Mouse (Mus musculus) testis, adult 2 months (tissue): ENCODE measurements around the gene Fam13a. TPM values are rescaled to one million over a fixed set of nuclear protein-coding genes. Genes with fewer than 3 reads are reported as not detected.

ENCODE experiments used
- H3K27ac ChIP-seq: fragments of 200-500 bp; 2 replicates; pipeline ENCODE4 v1.5.1; 2012; ENCODE audit warnings: low read depth, low read length; ENCODE audit not compliant: control insufficient read depth, insufficient read depth
- H3K27me3 ChIP-seq: fragments of 200-500 bp; 2 replicates; pipeline ENCODE4 v1.6.1; 2012; ENCODE audit warnings: mild to moderate bottlenecking, low read length, moderate library complexity; ENCODE audit not compliant: control insufficient read depth, insufficient read depth
- H3K36me3 ChIP-seq: fragments of 200-500 bp; 2 replicates; pipeline ENCODE4 v1.6.1; 2012; ENCODE audit warnings: mild to moderate bottlenecking, low read length; ENCODE audit not compliant: control insufficient read depth, insufficient read depth
- H3K4me1 ChIP-seq: fragments of 200-500 bp; 2 replicates; pipeline ENCODE4 v1.6.1; 2012; ENCODE audit warnings: low read length; ENCODE audit not compliant: control insufficient read depth, insufficient read depth
- H3K4me3 ChIP-seq: fragments of 200-500 bp; 2 replicates; pipeline ENCODE4 v1.5.1; 2012; ENCODE audit warnings: low read depth, mild to moderate bottlenecking, low read length, moderate library complexity, mixed read lengths; ENCODE audit not compliant: control insufficient read depth
- CTCF ChIP-seq: fragments of 200-500 bp; IDR thresholded peaks from 2 replicates; pipeline ENCODE4 v1.5.1; 2012; ENCODE audit warnings: low read depth, mild to moderate bottlenecking, inconsistent platforms, low read length, moderate library complexity; ENCODE audit not compliant: control insufficient read depth, insufficient read depth, insufficient replicate concordance
- POLR2A ChIP-seq: fragments of 200-500 bp; IDR thresholded peaks from 2 replicates; pipeline ENCODE4 v1.6.1; 2012; ENCODE audit warnings: low read depth, mild to moderate bottlenecking, inconsistent platforms, low read length, moderate library complexity; ENCODE audit not compliant: control insufficient read depth
- polyA plus RNA-seq: library from polyadenylated mRNA; depleted of rRNA; stranded (reverse); fragments of >200 nt; gene quantifications from 2 replicates; pipeline ENCODE4 v1.2.3, GENCODE M21; 2012

Gene Fam13a
- polyA plus RNA-seq, 1 experiment = 0.30 TPM

DNA sequence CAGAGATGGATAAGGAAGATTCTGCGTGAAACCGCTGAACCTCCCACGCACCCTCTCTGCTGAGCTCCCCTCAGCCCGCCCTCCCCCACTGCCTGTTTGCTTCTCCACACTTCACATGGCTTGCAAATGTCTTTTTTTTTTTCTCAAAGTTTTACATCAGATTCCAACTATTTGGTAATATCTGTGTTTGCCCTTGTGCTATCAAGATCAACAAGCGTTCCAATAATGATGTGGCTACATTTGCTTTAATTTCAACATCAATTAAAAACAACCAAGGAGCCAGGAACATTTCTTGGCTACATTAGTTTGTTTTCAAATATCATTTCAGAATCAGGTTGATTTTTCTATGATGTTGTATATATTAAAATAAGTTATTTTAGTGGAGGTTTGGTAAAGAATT lies 8.4 kb upstream of the Fam13a start:
- no peaks in the 10 kb centered on the region for H3K36me3 ChIP-seq
- H3K4me3 ChIP-seq = no peak overlapping the region
- H3K27me3 ChIP-seq = no peaks in the 10 kb centered on the region
- H3K4me1 ChIP-seq = no peaks in the 10 kb centered on the region
- no peak for TF ChIP-seq CTCF
- TF ChIP-seq POLR2A = no peak
- no peak overlapping the region for H3K27ac ChIP-seq

GRCm38 (mm10) chr6:59031539-59031938 lies 7.2 kb upstream of the Fam13a start:
- TF ChIP-seq CTCF (no peak), POLR2A (no peak)
- Histone ChIP-seq H3K27ac (no peak overlapping the region), H3K4me1 (no peaks in the 10 kb centered on the region), H3K36me3 (no peaks in the 10 kb centered on the region), H3K27me3 (no peaks in the 10 kb centered on the region), H3K4me3 (no peak overlapping the region)

DNA sequence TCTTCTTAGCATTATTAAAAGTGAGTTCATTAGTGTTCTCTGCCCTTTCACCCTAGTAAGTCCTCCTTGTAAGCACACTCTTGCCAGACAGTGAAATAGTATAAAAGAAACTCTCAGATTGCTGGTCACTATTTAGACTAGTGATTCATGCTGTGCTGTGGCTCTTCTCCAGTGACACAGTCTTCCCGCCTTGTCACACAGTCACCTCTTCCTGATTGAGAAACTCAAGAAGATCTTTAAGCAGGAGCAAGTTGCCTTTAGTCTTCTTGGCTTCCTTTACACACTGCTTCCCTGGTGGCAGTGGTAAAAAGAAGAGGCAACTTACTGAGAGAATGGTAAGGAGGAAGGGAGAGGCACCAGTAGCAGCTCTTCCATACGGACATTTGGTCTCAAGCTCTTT lies 6.3 kb upstream of the Fam13a start:
- Histone ChIP-seq H3K27me3 (no peaks in the 10 kb centered on the region), H3K36me3 (no peaks in the 10 kb centered on the region)
- no peak for TF ChIP-seq POLR2A
- no peak for TF ChIP-seq CTCF

DNA sequence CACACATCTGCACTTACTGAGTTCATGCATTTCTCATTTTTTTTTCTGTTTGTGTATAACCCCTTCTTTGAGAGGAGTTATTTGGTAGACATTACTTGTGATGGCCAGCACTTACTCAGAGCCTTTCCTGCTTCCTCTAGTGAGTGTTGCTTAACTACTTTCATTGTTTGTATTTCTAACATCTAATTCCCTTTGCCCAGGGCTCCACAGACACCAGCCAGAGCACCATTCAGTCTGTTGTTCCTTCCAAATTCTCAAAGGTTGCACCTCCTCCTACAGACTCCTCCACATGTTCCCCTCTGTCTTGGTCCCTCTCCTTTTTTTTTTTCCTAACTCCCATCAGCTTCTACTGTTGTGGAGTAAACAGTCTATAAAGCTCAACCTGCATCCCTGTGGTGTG lies 5.7 kb upstream of the Fam13a start:
- Histone ChIP-seq H3K27ac (no peak overlapping the region), H3K27me3 (no peaks in the 10 kb centered on the region), H3K4me1 (no peaks in the 10 kb centered on the region), H3K4me3 (no peak overlapping the region), H3K36me3 (no peaks in the 10 kb centered on the region)
- TF ChIP-seq POLR2A = no peak
- no peak for TF ChIP-seq CTCF

More for the DNA sequence above, 6.3 kb upstream of the Fam13a start:
- Histone ChIP-seq H3K27ac (no peak overlapping the region), H3K4me1 (no peaks in the 10 kb centered on the region), H3K4me3 (no peak overlapping the region)

DNA sequence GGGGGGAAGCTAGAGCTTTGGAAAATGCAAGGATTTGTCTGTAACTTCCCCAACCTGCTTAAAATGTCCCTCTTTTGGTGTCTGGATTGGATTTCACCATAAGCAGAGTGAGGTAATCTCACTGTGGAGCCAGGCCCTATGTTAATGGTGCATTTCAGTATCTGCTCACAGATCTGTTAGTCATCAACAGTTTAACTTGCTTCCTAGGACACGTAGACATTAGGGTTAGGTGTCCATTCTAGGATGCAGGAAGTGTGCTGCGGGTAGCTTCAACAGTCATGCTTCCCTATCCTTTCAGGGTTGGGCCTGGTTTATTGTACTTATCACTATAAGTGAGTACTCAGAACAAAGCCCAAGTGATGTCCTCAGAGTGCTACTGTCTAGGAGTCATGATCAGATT lies 4.5 kb upstream of the Fam13a start:
- no peak overlapping the region for H3K4me3 ChIP-seq
- no peaks in the 10 kb centered on the region for H3K36me3 ChIP-seq
- H3K4me1 ChIP-seq = no peaks in the 10 kb centered on the region
- TF ChIP-seq POLR2A (no peak), CTCF (no peak)
- no peak overlapping the region for H3K27ac ChIP-seq
- no peaks in the 10 kb centered on the region for H3K27me3 ChIP-seq

- Histone ChIP-seq H3K4me3 (no peak overlapping the region), H3K36me3 (no peaks in the 10 kb centered on the region), H3K27me3 (no peaks in the 10 kb centered on the region), H3K4me1 (no peaks in the 10 kb centered on the region), H3K27ac (no peak overlapping the region)
- no peak for TF ChIP-seq POLR2A
- no peak for TF ChIP-seq CTCF
Measured at GRCm38 (mm10) chr6:59024806-59025205, 457 bp upstream of the Fam13a start.

DNA sequence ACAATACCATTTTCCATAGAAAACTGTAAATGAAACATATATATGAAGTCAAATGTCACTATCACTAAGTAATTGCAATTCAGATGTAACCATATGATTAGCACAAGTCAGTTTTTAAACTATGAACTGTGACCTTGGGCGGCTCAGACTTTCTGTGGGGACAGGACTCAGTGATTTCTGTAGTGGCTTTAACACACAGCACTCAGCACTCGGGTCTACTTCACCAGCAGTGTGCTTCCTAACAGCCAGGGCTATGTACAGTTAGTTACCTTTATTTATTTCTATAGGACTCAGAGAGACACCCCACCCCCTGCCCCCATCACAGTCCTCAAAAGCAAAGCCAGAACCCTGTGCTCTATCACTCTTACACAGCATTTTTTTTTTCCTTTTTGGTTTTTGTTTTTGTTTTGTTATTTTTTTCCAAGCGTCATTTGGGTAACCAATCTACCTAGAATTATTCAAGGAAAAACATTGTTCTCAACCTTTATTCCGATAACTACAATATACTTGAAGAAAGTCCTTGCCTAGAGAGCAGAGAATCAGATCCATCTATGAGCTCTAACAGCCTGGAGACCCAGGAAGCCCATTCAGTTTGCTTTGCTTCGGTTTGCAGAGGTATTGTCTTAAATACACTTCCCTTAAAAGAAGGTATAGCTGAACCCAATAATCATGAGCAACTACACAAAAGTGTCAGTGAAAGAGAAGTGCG lies 740 bp downstream of the Fam13a start:
- Histone ChIP-seq H3K27me3 (no peaks in the 10 kb centered on the region), H3K36me3 (no peaks in the 10 kb centered on the region), H3K27ac (no peak overlapping the region), H3K4me3 (no peak overlapping the region; the same call in 1 of the 2 replicates), H3K4me1 (no peaks in the 10 kb centered on the region)
- TF ChIP-seq POLR2A (no peak), CTCF (no peak)

GRCm38 (mm10) chr6:59022621-59023020 lies 1.7 kb downstream of the Fam13a start:
- TF ChIP-seq POLR2A (no peak), CTCF (no peak)
- no peak overlapping the region for H3K27ac ChIP-seq
- H3K36me3 ChIP-seq = no peaks in the 10 kb centered on the region
- no peaks in the 10 kb centered on the region for H3K4me1 ChIP-seq
- H3K4me3 ChIP-seq = no peak overlapping the region
- H3K27me3 ChIP-seq = no peaks in the 10 kb centered on the region

GRCm38 (mm10) chr6:59020346-59020745 lies 4.0 kb downstream of the Fam13a start:
- no peaks in the 10 kb centered on the region for H3K36me3 ChIP-seq
- no peaks in the 10 kb centered on the region for H3K4me1 ChIP-seq
- no peaks in the 10 kb centered on the region for H3K27me3 ChIP-seq
- no peak overlapping the region for H3K27ac ChIP-seq
- no peak overlapping the region for H3K4me3 ChIP-seq
- TF ChIP-seq POLR2A (no peak), CTCF (peak; percentile 13; the same call in 1 of the 2 replicates)
